Mouse (Mus musculus): Measurements from ENCODE around the gene Galnt2.
A peak's percentile ranks its signal among the peaks of the same experiment; 100 is the strongest.

Galnt2 gene

GRCm38 (mm10) chr8:124231176-124231484 is at the start of gene Galnt2:
Galnt2 (plus strand) TSS chr8:124231391.
- peak; percentile 70 for DNase-seq (ENCODE audit: low read depth, low spot score)

GRCm38 (mm10) chr8:124181751-124182150 is 49.4 kb upstream of the Galnt2 start:
- DNase-seq (ENCODE audit: low read depth, low spot score): no peak

- no peak for DNase-seq (ENCODE audit: low read depth, low spot score)
Measured at GRCm38 (mm10) chr8:124182224-124182623, 49.0 kb upstream of the Galnt2 start.

GRCm38 (mm10) chr8:124184078-124184477 is 47.1 kb upstream of the Galnt2 start:
- DNase-seq (ENCODE audit: low read depth, low spot score): no peak

GRCm38 (mm10) chr8:124184507-124184906 is 46.7 kb upstream of the Galnt2 start:
- no peak for DNase-seq (ENCODE audit: low read depth, low spot score)

GRCm38 (mm10) chr8:124185081-124185480 is 46.1 kb upstream of the Galnt2 start:
- no peak for DNase-seq (ENCODE audit: low read depth, low spot score)

- DNase-seq (ENCODE audit: low read depth, low spot score): no peak
Measured at GRCm38 (mm10) chr8:124190388-124190787, 40.8 kb upstream of the Galnt2 start.

GRCm38 (mm10) chr8:124192242-124192641 is 38.9 kb upstream of the Galnt2 start:
- no peak for DNase-seq (ENCODE audit: low read depth, low spot score)

- DNase-seq (ENCODE audit: low read depth, low spot score): no peak
Measured at GRCm38 (mm10) chr8:124192976-124193375, 38.2 kb upstream of the Galnt2 start.

GRCm38 (mm10) chr8:124193992-124194391 is 37.2 kb upstream of the Galnt2 start:
- no peak for DNase-seq (ENCODE audit: low read depth, low spot score)

- DNase-seq (ENCODE audit: low read depth, low spot score): no peak
Measured at GRCm38 (mm10) chr8:124196195-124196594, 35.0 kb upstream of the Galnt2 start.

- DNase-seq (ENCODE audit: low read depth, low spot score): no peak
Measured at GRCm38 (mm10) chr8:124196797-124197196, 34.4 kb upstream of the Galnt2 start.

GRCm38 (mm10) chr8:124198230-124198629 is 33.0 kb upstream of the Galnt2 start:
- DNase-seq (ENCODE audit: low read depth, low spot score): no peak

GRCm38 (mm10) chr8:124200400-124200799 is 30.8 kb upstream of the Galnt2 start:
- no peak for DNase-seq (ENCODE audit: low read depth, low spot score)

- DNase-seq (ENCODE audit: low read depth, low spot score): no peak
Measured at GRCm38 (mm10) chr8:124201706-124202105, 29.5 kb upstream of the Galnt2 start.

- DNase-seq (ENCODE audit: low read depth, low spot score): no peak
Measured at GRCm38 (mm10) chr8:124202895-124203294, 28.3 kb upstream of the Galnt2 start.

GRCm38 (mm10) chr8:124204001-124204601 is 27.1 kb upstream of the Galnt2 start:
- no peak for DNase-seq (ENCODE audit: low read depth, low spot score)

GRCm38 (mm10) chr8:124212148-124212547 is 19.0 kb upstream of the Galnt2 start:
- DNase-seq (ENCODE audit: low read depth, low spot score): no peak

- DNase-seq (ENCODE audit: low read depth, low spot score): no peak
Measured at GRCm38 (mm10) chr8:124216951-124217350, 14.2 kb upstream of the Galnt2 start.

- no peak for DNase-seq (ENCODE audit: low read depth, low spot score)
Measured at GRCm38 (mm10) chr8:124229883-124230282, 1.3 kb upstream of the Galnt2 start.

GRCm38 (mm10) chr8:124230496-124231175 is 555 bp upstream of the Galnt2 start:
- DNase-seq (ENCODE audit: low read depth, low spot score): no peak

GRCm38 (mm10) chr8:124231485-124232279 is 491 bp downstream of the Galnt2 start:
- no peak for DNase-seq (ENCODE audit: low read depth, low spot score)

GRCm38 (mm10) chr8:124232280-124232600 is 1.0 kb downstream of the Galnt2 start:
- no peak for DNase-seq (ENCODE audit: low read depth, low spot score)

Data from brain, embryonic 18.5 days (tissue).